Mouse (Mus musculus): Measurements from ENCODE around the gene Thsd4.
"Not testable (repeated sequence)": the region's sequence is repeated elsewhere in the genome, so short reads cannot be mapped to it uniquely, and the experiment has no call there.

Thsd4 gene

GRCm38 (mm10) chr9:59952515-59953070 is 569.3 kb downstream of the Thsd4 start:
- no peak for DNase-seq (ENCODE audit: extremely low spot score, low read depth, low spot score)

GRCm38 (mm10) chr9:59951943-59952342 is 569.9 kb downstream of the Thsd4 start:
- no peak for DNase-seq (ENCODE audit: extremely low spot score, low read depth, low spot score)

- no peak for DNase-seq (ENCODE audit: extremely low spot score, low read depth, low spot score)
Measured at GRCm38 (mm10) chr9:59951001-59951750, 570.7 kb downstream of the Thsd4 start.

- DNase-seq (ENCODE audit: extremely low spot score, low read depth, low spot score) = no peak
Measured at GRCm38 (mm10) chr9:59949981-59950380, 571.9 kb downstream of the Thsd4 start.

- no peak for DNase-seq (ENCODE audit: extremely low spot score, low read depth, low spot score)
Measured at GRCm38 (mm10) chr9:59949511-59949910, 572.3 kb downstream of the Thsd4 start.

- DNase-seq (ENCODE audit: extremely low spot score, low read depth, low spot score) = no peak
Measured at GRCm38 (mm10) chr9:59948691-59949250, 573.1 kb downstream of the Thsd4 start.

GRCm38 (mm10) chr9:59948226-59948625 is 573.6 kb downstream of the Thsd4 start:
- DNase-seq (ENCODE audit: extremely low spot score, low read depth, low spot score) = no peak

GRCm38 (mm10) chr9:59947271-59947670 is 574.6 kb downstream of the Thsd4 start:
- no peak for DNase-seq (ENCODE audit: extremely low spot score, low read depth, low spot score)

GRCm38 (mm10) chr9:59945241-59945640 is 576.6 kb downstream of the Thsd4 start:
- no peak for DNase-seq (ENCODE audit: extremely low spot score, low read depth, low spot score)

GRCm38 (mm10) chr9:59943826-59944225 is 578.0 kb downstream of the Thsd4 start:
- DNase-seq (ENCODE audit: extremely low spot score, low read depth, low spot score) = no peak

- no peak for DNase-seq (ENCODE audit: extremely low spot score, low read depth, low spot score)
Measured at GRCm38 (mm10) chr9:59942501-59943085, 579.3 kb downstream of the Thsd4 start.

- DNase-seq (ENCODE audit: extremely low spot score, low read depth, low spot score) = no peak
Measured at GRCm38 (mm10) chr9:59941885-59942350, 579.9 kb downstream of the Thsd4 start.

- DNase-seq (ENCODE audit: extremely low spot score, low read depth, low spot score) = no peak
Measured at GRCm38 (mm10) chr9:59940913-59941884, 580.6 kb downstream of the Thsd4 start.

- no peak for DNase-seq (ENCODE audit: extremely low spot score, low read depth, low spot score)
Measured at GRCm38 (mm10) chr9:59939691-59940090, 582.2 kb downstream of the Thsd4 start.

- no peak for DNase-seq (ENCODE audit: extremely low spot score, low read depth, low spot score)
Measured at GRCm38 (mm10) chr9:59938529-59938928, 583.3 kb downstream of the Thsd4 start.

GRCm38 (mm10) chr9:59935866-59936265 is 586.0 kb downstream of the Thsd4 start:
- not testable (repeated sequence) for DNase-seq (ENCODE audit: extremely low spot score, low read depth, low spot score)

- DNase-seq (ENCODE audit: extremely low spot score, low read depth, low spot score) = no peak
Measured at GRCm38 (mm10) chr9:59930248-59930647, 591.6 kb downstream of the Thsd4 start.

Data from hindlimb bud, embryonic 11.5 days (tissue).